Mouse (Mus musculus) ES-E14 (cell line): ENCODE data around the gene Sim1.

Source experiments
- HCFC1 ChIP-seq: IDR thresholded peaks from 2 replicates; pipeline ENCODE4 v1.6.1; 2012; ENCODE audit warnings: low read length, inconsistent platforms, borderline replicate concordance; ENCODE audit not compliant: insufficient read depth
- ZNF384 ChIP-seq: IDR thresholded peaks from 2 replicates; pipeline ENCODE4 v1.6.1; 2012; ENCODE audit warnings: low read depth, low read length, inconsistent platforms

GRCm38 (mm10) chr10:51007798-51008197 is 113.2 kb downstream of the Sim1 start:
- TF ChIP-seq ZNF384 (no peak), HCFC1 (no peak)
